Mouse (Mus musculus) kidney, embryonic 15.5 days (tissue): ENCODE measurements around the gene Vegfa. TPM values are rescaled to one million over a fixed set of nuclear protein-coding genes. Genes with fewer than 3 reads are reported as not detected.
A peak's percentile ranks its signal among the peaks of the same experiment; 100 is the strongest.
"Not testable (repeated sequence)": the region's sequence is repeated elsewhere in the genome, so short reads cannot be mapped to it uniquely, and the experiment has no call there.

Experiments used
- ATAC-seq: fragments of 200-750 bp; cut with Nextera tagmentation; replicated peaks from 2 replicates; pipeline ENCODE4 v1.8.0; 2017; ENCODE audit warnings: moderate TSS enrichment; ENCODE audit not compliant: low FRiP score
- H3K27ac ChIP-seq: fragments of 300-500 bp; sonication (generic); 2 replicates; pipeline ENCODE4 v1.5.1; 2015; ENCODE audit warnings: mild to moderate bottlenecking, inconsistent platforms
- H3K27me3 ChIP-seq: fragments of 300-500 bp; sonication (generic); 2 replicates; pipeline ENCODE4 v1.6.1; 2015; ENCODE audit warnings: inconsistent platforms
- H3K36me3 ChIP-seq: fragments of 300-500 bp; sonication (generic); 2 replicates; pipeline ENCODE4 v1.6.1; 2015; ENCODE audit warnings: inconsistent platforms
- H3K4me1 ChIP-seq: fragments of 300-500 bp; sonication (generic); 2 replicates; pipeline ENCODE4 v1.6.1; 2015; ENCODE audit warnings: inconsistent platforms
- H3K4me2 ChIP-seq: fragments of 300-500 bp; sonication (generic); 2 replicates; pipeline ENCODE4 v1.6.1; 2015; ENCODE audit warnings: moderate library complexity, mild to moderate bottlenecking, inconsistent platforms
- H3K4me3 ChIP-seq: fragments of 300-500 bp; sonication (generic); replicated peaks from 2 replicates; pipeline ENCODE4 v1.5.1; 2015; ENCODE audit warnings: mild to moderate bottlenecking, inconsistent platforms
- H3K9ac ChIP-seq: fragments of 300-500 bp; sonication (generic); 2 replicates; pipeline ENCODE4 v1.6.1; 2015; ENCODE audit warnings: mild to moderate bottlenecking, inconsistent platforms
- H3K9me3 ChIP-seq: fragments of 300-500 bp; sonication (generic); replicated peaks from 2 replicates; pipeline ENCODE4 v1.6.1; 2016; ENCODE audit warnings: inconsistent platforms
- WGBS: fragments of 180-500 bp; shearing (Covaris S2); methylation state at CpG from one replicate; pipeline ENCODE4 v1.1.7; 2015; ENCODE audit warnings: mixed read lengths; 5-methylcytosine and 5-hydroxymethylcytosine counted together
- polyA plus RNA-seq: library from polyadenylated mRNA; unstranded; fragments of >200 nt; fragmentation: Nextera tagmentation; extraction: Ambion mirVana; gene quantifications from 2 replicates; pipeline ENCODE4 v1.2.1, GENCODE M21; 2015

Vegfa gene
- polyA plus RNA-seq, 1 experiment from 2014 or later = 6.6 TPM

- no peaks in the 10 kb centered on the region for H3K36me3 ChIP-seq
- 34% methylated on average over 7 of the region's 7 CpGs for WGBS
- no peaks in the 10 kb centered on the region for H3K27me3 ChIP-seq
- ATAC-seq = no peak; the same call in 1 of the 2 replicates
- no peak overlapping the region for H3K27ac ChIP-seq
- peaks cover 12% of the 10 kb centered on the region for H3K4me1 ChIP-seq
- H3K9me3 ChIP-seq = no peaks in the 10 kb centered on the region
- H3K4me3 ChIP-seq = no peak overlapping the region
- no peak overlapping the region for H3K9ac ChIP-seq
- no peak overlapping the region for H3K4me2 ChIP-seq
Observed at GRCm38 (mm10) chr17:46009182-46009581, 23.0 kb downstream of the Vegfa start.

GRCm38 (mm10) chr17:46005458-46005857, 26.7 kb downstream of the Vegfa start:
- H3K9ac ChIP-seq = no peak overlapping the region
- no peak for ATAC-seq
- H3K36me3 ChIP-seq = no peaks in the 10 kb centered on the region
- H3K9me3 ChIP-seq = no peaks in the 10 kb centered on the region
- H3K4me1 ChIP-seq = peaks cover 9% of the 10 kb centered on the region
- H3K27me3 ChIP-seq = no peaks in the 10 kb centered on the region
- no peak overlapping the region for H3K27ac ChIP-seq
- WGBS = 81% methylated on average over 3 of the region's 3 CpGs
- H3K4me2 ChIP-seq = no peak overlapping the region
- no peak overlapping the region for H3K4me3 ChIP-seq

GRCm38 (mm10) chr17:46004482-46004881, 27.7 kb downstream of the Vegfa start:
- H3K27me3 ChIP-seq = no peaks in the 10 kb centered on the region
- H3K9ac ChIP-seq = no peak overlapping the region
- H3K36me3 ChIP-seq = no peaks in the 10 kb centered on the region
- H3K4me3 ChIP-seq = no peak overlapping the region
- H3K9me3 ChIP-seq = no peaks in the 10 kb centered on the region
- no peak for ATAC-seq
- 78% methylated on average over 5 of the region's 5 CpGs for WGBS
- no peak overlapping the region for H3K27ac ChIP-seq
- H3K4me2 ChIP-seq = no peak overlapping the region
- H3K4me1 ChIP-seq = peaks cover 10% of the 10 kb centered on the region

- no peaks in the 10 kb centered on the region for H3K36me3 ChIP-seq
- no peak overlapping the region for H3K4me2 ChIP-seq
- no peak overlapping the region for H3K4me3 ChIP-seq
- H3K4me1 ChIP-seq = peaks cover 6% of the 10 kb centered on the region; the same call in 1 of the 2 replicates
- no peak for ATAC-seq
- WGBS = 69% methylated on average over 15 of the region's 15 CpGs
- no peaks in the 10 kb centered on the region for H3K9me3 ChIP-seq
- H3K27me3 ChIP-seq = no peaks in the 10 kb centered on the region
- H3K9ac ChIP-seq = no peak overlapping the region
- no peak overlapping the region for H3K27ac ChIP-seq
Observed at GRCm38 (mm10) chr17:46003717-46004481, 28.3 kb downstream of the Vegfa start.

- Histone ChIP-seq H3K4me3 (no peak overlapping the region), H3K36me3 (no peaks in the 10 kb centered on the region), H3K9ac (no peak overlapping the region), H3K9me3 (no peaks in the 10 kb centered on the region), H3K27me3 (no peaks in the 10 kb centered on the region), H3K27ac (no peak overlapping the region), H3K4me2 (no peak overlapping the region), H3K4me1 (peaks cover 15% of the 10 kb centered on the region; the same call in 1 of the 2 replicates)
- 77% methylated on average over 9 of the region's 9 CpGs for WGBS
- ATAC-seq = no peak
Observed at GRCm38 (mm10) chr17:45999366-45999940, 32.7 kb downstream of the Vegfa start.

GRCm38 (mm10) chr17:45998363-45998762, 33.8 kb downstream of the Vegfa start:
- ATAC-seq = no peak
- Histone ChIP-seq H3K4me2 (no peak overlapping the region), H3K4me1 (peaks cover 12% of the 10 kb centered on the region; the same call in 1 of the 2 replicates), H3K36me3 (no peaks in the 10 kb centered on the region), H3K27ac (no peak overlapping the region), H3K9ac (no peak overlapping the region), H3K4me3 (no peak overlapping the region), H3K27me3 (no peaks in the 10 kb centered on the region), H3K9me3 (no peaks in the 10 kb centered on the region)
- 29% methylated on average over 6 of the region's 6 CpGs for WGBS

- no peak overlapping the region for H3K9ac ChIP-seq
- no peaks in the 10 kb centered on the region for H3K36me3 ChIP-seq
- H3K27me3 ChIP-seq = no peaks in the 10 kb centered on the region
- no peaks in the 10 kb centered on the region for H3K9me3 ChIP-seq
- WGBS = 67% methylated on average over 9 of the region's 9 CpGs
- no peak overlapping the region for H3K4me2 ChIP-seq
- H3K27ac ChIP-seq = no peak overlapping the region
- H3K4me3 ChIP-seq = no peak overlapping the region
- H3K4me1 ChIP-seq = peaks cover 12% of the 10 kb centered on the region; the same call in 1 of the 2 replicates
- no peak for ATAC-seq
Observed at GRCm38 (mm10) chr17:45996921-45997444, 35.2 kb downstream of the Vegfa start.

- Histone ChIP-seq H3K4me1 (peaks cover 10% of the 10 kb centered on the region; the same call in 1 of the 2 replicates), H3K4me3 (no peak overlapping the region), H3K36me3 (no peaks in the 10 kb centered on the region), H3K27ac (no peak overlapping the region; the same call in 1 of the 2 replicates), H3K9ac (no peak overlapping the region), H3K4me2 (no peak overlapping the region), H3K9me3 (no peaks in the 10 kb centered on the region), H3K27me3 (no peaks in the 10 kb centered on the region)
- peak; percentile 71 for ATAC-seq
- 52% methylated on average over 11 of the region's 11 CpGs for WGBS
Observed at GRCm38 (mm10) chr17:45994281-45994817, 37.8 kb downstream of the Vegfa start.

GRCm38 (mm10) chr17:45986915-45987314, 45.3 kb downstream of the Vegfa start:
- H3K4me1 ChIP-seq = no peaks in the 10 kb centered on the region
- ATAC-seq = no peak
- no peak overlapping the region for H3K4me3 ChIP-seq
- no peak overlapping the region for H3K27ac ChIP-seq
- no peaks in the 10 kb centered on the region for H3K9me3 ChIP-seq
- H3K9ac ChIP-seq = no peak overlapping the region
- no peak overlapping the region for H3K4me2 ChIP-seq
- no peaks in the 10 kb centered on the region for H3K27me3 ChIP-seq
- 92% methylated on average over 3 of the region's 3 CpGs for WGBS
- H3K36me3 ChIP-seq = no peaks in the 10 kb centered on the region

GRCm38 (mm10) chr17:45986374-45986773, 45.8 kb downstream of the Vegfa start:
- 71% methylated on average over 6 of the region's 6 CpGs for WGBS
- no peaks in the 10 kb centered on the region for H3K4me1 ChIP-seq
- H3K36me3 ChIP-seq = no peaks in the 10 kb centered on the region
- H3K9me3 ChIP-seq = no peaks in the 10 kb centered on the region
- no peak for ATAC-seq
- H3K9ac ChIP-seq = no peak overlapping the region
- H3K4me3 ChIP-seq = no peak overlapping the region
- H3K27ac ChIP-seq = no peak overlapping the region
- H3K4me2 ChIP-seq = no peak overlapping the region
- H3K27me3 ChIP-seq = no peaks in the 10 kb centered on the region

- ATAC-seq, H3K4me1 ChIP-seq, H3K27ac ChIP-seq, H3K9ac ChIP-seq, H3K36me3 ChIP-seq, H3K4me2 ChIP-seq, H3K4me3 ChIP-seq, H3K9me3 ChIP-seq, H3K27me3 ChIP-seq: not testable (repeated sequence)
- 90% methylated on average over 1 of the region's 1 CpGs for WGBS
Observed at GRCm38 (mm10) chr17:45983185-45983584, 49.0 kb downstream of the Vegfa start.

GRCm38 (mm10) chr17:45981841-45982240, 50.3 kb downstream of the Vegfa start:
- no peak for ATAC-seq
- Histone ChIP-seq H3K27me3 (no peaks in the 10 kb centered on the region), H3K27ac (no peak overlapping the region), H3K4me2 (no peak overlapping the region), H3K36me3 (no peaks in the 10 kb centered on the region), H3K9ac (no peak overlapping the region), H3K4me3 (no peak overlapping the region), H3K9me3 (no peaks in the 10 kb centered on the region), H3K4me1 (no peaks in the 10 kb centered on the region)
- WGBS = 74% methylated on average over 1 of the region's 1 CpGs
